Mouse (Mus musculus) embryonic facial prominence, embryonic 12.5 days (tissue): ENCODE measurements around the gene Csf3. TPM values are rescaled to one million over a fixed set of nuclear protein-coding genes. Genes with fewer than 3 reads are reported as not detected.
"Not testable (repeated sequence)": the region's sequence is repeated elsewhere in the genome, so short reads cannot be mapped to it uniquely, and the experiment has no call there.

ENCODE experiments used
- ATAC-seq: fragments of 200-750 bp; cut with Nextera tagmentation; 2 replicates; pipeline ENCODE4 v1.8.0; 2017; ENCODE audit not compliant: insufficient number of reproducible peaks, insufficient read depth, low FRiP score, low TSS enrichment
- H3K27ac ChIP-seq: fragments of 300-500 bp; sonication (generic); 2 replicates; pipeline ENCODE4 v1.5.1; 2016; ENCODE audit warnings: mild to moderate bottlenecking
- H3K27me3 ChIP-seq: fragments of 300-500 bp; sonication (generic); 2 replicates; pipeline ENCODE4 v1.6.1; 2016; ENCODE audit warnings: mild to moderate bottlenecking, moderate library complexity
- H3K36me3 ChIP-seq: fragments of 300-500 bp; sonication (generic); 2 replicates; pipeline ENCODE4 v1.6.1; 2016; ENCODE audit warnings: mild to moderate bottlenecking
- H3K4me1 ChIP-seq: fragments of 300-500 bp; sonication (generic); 2 replicates; pipeline ENCODE4 v1.6.1; 2016
- H3K4me2 ChIP-seq: fragments of 300-500 bp; sonication (generic); replicated peaks from 2 replicates; pipeline ENCODE4 v1.6.1; 2016; ENCODE audit warnings: mild to moderate bottlenecking, moderate library complexity
- H3K4me3 ChIP-seq: fragments of 300-500 bp; sonication (generic); 2 replicates; pipeline ENCODE4 v1.5.1; 2016; ENCODE audit warnings: mild to moderate bottlenecking
- H3K9ac ChIP-seq: fragments of 300-500 bp; sonication (generic); 2 replicates; pipeline ENCODE4 v1.6.1; 2016; ENCODE audit warnings: mild to moderate bottlenecking, moderate library complexity
- H3K9me3 ChIP-seq: fragments of 300-500 bp; sonication (generic); 2 replicates; pipeline ENCODE4 v1.6.1; 2016; ENCODE audit warnings: mild to moderate bottlenecking, moderate library complexity
- WGBS: fragments of 180-500 bp; shearing (Covaris S2); methylation state at CpG from one replicate; pipeline ENCODE4 v1.1.7; 2016; 5-methylcytosine and 5-hydroxymethylcytosine counted together
- polyA plus RNA-seq: library from polyadenylated mRNA; unstranded; fragments of >200 nt; fragmentation: Nextera tagmentation; extraction: Ambion mirVana; gene quantifications from 2 replicates; pipeline ENCODE4 v1.2.1, GENCODE M21; 2016

The Csf3 gene
- polyA plus RNA-seq, 1 experiment from 2014 or later = not detected

- ATAC-seq = not testable (repeated sequence)
- 85% methylated on average over 6 of the region's 6 CpGs for WGBS
These were observed 10.9 kb downstream of the Csf3 start for GRCm38 (mm10) chr11:98712009-98712408.

GRCm38 (mm10) chr11:98713703-98714102, 12.6 kb downstream of the Csf3 start:
- WGBS = 88% methylated on average over 12 of the region's 12 CpGs
- no peaks in the 10 kb centered on the region for H3K27me3 ChIP-seq
- H3K27ac ChIP-seq = no peak overlapping the region
- no peaks in the 10 kb centered on the region for H3K9me3 ChIP-seq
- peaks cover 70% of the 10 kb centered on the region for H3K36me3 ChIP-seq
- H3K4me3 ChIP-seq = no peak overlapping the region
- peaks cover 7% of the 10 kb centered on the region; the same call in 1 of the 2 replicates for H3K4me1 ChIP-seq
- H3K4me2 ChIP-seq = no peak overlapping the region
- no peak for ATAC-seq
- no peak overlapping the region for H3K9ac ChIP-seq

More at GRCm38 (mm10) chr11:98712009-98712408, 10.9 kb downstream of the Csf3 start:
- H3K4me3 ChIP-seq, H3K27ac ChIP-seq, H3K4me1 ChIP-seq, H3K9ac ChIP-seq, H3K9me3 ChIP-seq, H3K27me3 ChIP-seq, H3K4me2 ChIP-seq: not testable (repeated sequence)
- peaks cover 74% of the 10 kb centered on the region for H3K36me3 ChIP-seq

- H3K4me3 ChIP-seq = no peak overlapping the region
- no peak overlapping the region for H3K9ac ChIP-seq
- no peak for ATAC-seq
- H3K36me3 ChIP-seq = peaks cover 67% of the 10 kb centered on the region
- no peaks in the 10 kb centered on the region for H3K9me3 ChIP-seq
- H3K4me1 ChIP-seq = peaks cover 7% of the 10 kb centered on the region; the same call in 1 of the 2 replicates
- H3K27ac ChIP-seq = no peak overlapping the region
- WGBS = 92% methylated on average over 8 of the region's 9 CpGs
- no peak overlapping the region for H3K4me2 ChIP-seq
- no peaks in the 10 kb centered on the region for H3K27me3 ChIP-seq
These were observed 14.9 kb downstream of the Csf3 start for GRCm38 (mm10) chr11:98715946-98716345.

GRCm38 (mm10) chr11:98717904-98718303, 16.8 kb downstream of the Csf3 start:
- WGBS = 19% methylated on average over 13 of the region's 13 CpGs
- Histone ChIP-seq H3K36me3 (peaks cover 57% of the 10 kb centered on the region), H3K27me3 (no peaks in the 10 kb centered on the region), H3K9me3 (no peaks in the 10 kb centered on the region), H3K27ac (0 out of 2 replicates have a peak overlapping the region, but pooled peaks have one; percentile 0), H3K4me1 (peaks cover 7% of the 10 kb centered on the region; the same call in 1 of the 2 replicates), H3K4me3 (no peak overlapping the region), H3K9ac (no peak overlapping the region; the same call in 1 of the 2 replicates), H3K4me2 (no peak overlapping the region)
- no peak for ATAC-seq

GRCm38 (mm10) chr11:98720756-98721155, 19.7 kb downstream of the Csf3 start:
- H3K4me3 ChIP-seq = no peak overlapping the region
- no peak overlapping the region for H3K27ac ChIP-seq
- no peaks in the 10 kb centered on the region for H3K9me3 ChIP-seq
- H3K4me2 ChIP-seq = no peak overlapping the region
- no peak overlapping the region for H3K9ac ChIP-seq
- H3K4me1 ChIP-seq = peaks cover 7% of the 10 kb centered on the region; the same call in 1 of the 2 replicates
- WGBS = 79% methylated on average over 2 of the region's 2 CpGs
- no peaks in the 10 kb centered on the region for H3K27me3 ChIP-seq
- ATAC-seq = no peak
- H3K36me3 ChIP-seq = peaks cover 50% of the 10 kb centered on the region

GRCm38 (mm10) chr11:98721458-98722226, 20.6 kb downstream of the Csf3 start:
- peaks cover 49% of the 10 kb centered on the region for H3K36me3 ChIP-seq
- H3K4me1 ChIP-seq = peaks cover 7% of the 10 kb centered on the region; the same call in 1 of the 2 replicates
- 59% methylated on average over 24 of the region's 24 CpGs for WGBS
- no peaks in the 10 kb centered on the region for H3K9me3 ChIP-seq
- H3K4me3 ChIP-seq = no peak overlapping the region
- no peaks in the 10 kb centered on the region for H3K27me3 ChIP-seq
- no peak overlapping the region for H3K4me2 ChIP-seq
- no peak overlapping the region for H3K27ac ChIP-seq
- ATAC-seq = no peak
- H3K9ac ChIP-seq = no peak overlapping the region

- no peak overlapping the region for H3K4me3 ChIP-seq
- H3K27ac ChIP-seq = no peak overlapping the region
- WGBS = 80% methylated on average over 7 of the region's 7 CpGs
- H3K36me3 ChIP-seq = peaks cover 54% of the 10 kb centered on the region
- no peaks in the 10 kb centered on the region for H3K9me3 ChIP-seq
- ATAC-seq = no peak
- H3K9ac ChIP-seq = no peak overlapping the region
- H3K4me1 ChIP-seq = 0 out of 2 replicates have a peak, but pooled peaks cover 4% of the 10 kb centered on the region
- H3K27me3 ChIP-seq = no peaks in the 10 kb centered on the region
- no peak overlapping the region for H3K4me2 ChIP-seq
These were observed 22.0 kb downstream of the Csf3 start for GRCm38 (mm10) chr11:98723098-98723497.

- Histone ChIP-seq H3K4me1 (peaks cover 6% of the 10 kb centered on the region; the same call in 1 of the 2 replicates), H3K27me3 (no peaks in the 10 kb centered on the region), H3K4me3 (no peak overlapping the region), H3K27ac (no peak overlapping the region), H3K4me2 (no peak overlapping the region), H3K9me3 (no peaks in the 10 kb centered on the region), H3K36me3 (peaks cover 38% of the 10 kb centered on the region), H3K9ac (no peak overlapping the region)
- 93% methylated on average over 15 of the region's 15 CpGs for WGBS
- no peak for ATAC-seq
These were observed 25.0 kb downstream of the Csf3 start for GRCm38 (mm10) chr11:98725926-98726506.

- 0 out of 2 replicates have a peak, but pooled peaks have one; percentile 76 for ATAC-seq
- Histone ChIP-seq H3K4me2 (peak within 1 kb of the TSS; percentile 78), H3K4me3 (peak within 1 kb of the TSS; percentile 69), H3K27ac (peak within 1 kb of the TSS; percentile 55; the same call in 1 of the 2 replicates), H3K9me3 (no peaks in the 10 kb centered on the region), H3K27me3 (no peaks in the 10 kb centered on the region), H3K4me1 (peaks cover 6% of the 10 kb centered on the region; the same call in 1 of the 2 replicates), H3K36me3 (peaks cover 34% of the 10 kb centered on the region), H3K9ac (peak within 1 kb of the TSS; percentile 66)
- WGBS = under 1% methylated on average over 16 of the region's 16 CpGs
These were observed 28.1 kb downstream of the Csf3 start, which contains the start of gene Med24 for GRCm38 (mm10) chr11:98729119-98729588. Med24 (minus strand) TSS chr11:98729435.

GRCm38 (mm10) chr11:98730727-98731126, 29.7 kb downstream of the Csf3 start:
- H3K36me3 ChIP-seq = peaks cover 21% of the 10 kb centered on the region; the same call in 1 of the 2 replicates
- 0 out of 2 replicates have a peak overlapping the region, but pooled peaks have one; percentile 23 for H3K27ac ChIP-seq
- 66% methylated on average over 4 of the region's 4 CpGs for WGBS
- H3K9me3 ChIP-seq = no peaks in the 10 kb centered on the region
- no peak overlapping the region for H3K9ac ChIP-seq
- H3K4me3 ChIP-seq = no peak overlapping the region
- no peak overlapping the region for H3K4me2 ChIP-seq
- no peaks in the 10 kb centered on the region for H3K27me3 ChIP-seq
- peaks cover 6% of the 10 kb centered on the region; the same call in 1 of the 2 replicates for H3K4me1 ChIP-seq
- no peak for ATAC-seq

GRCm38 (mm10) chr11:98731134-98731533, 30.1 kb downstream of the Csf3 start:
- Histone ChIP-seq H3K27ac (0 out of 2 replicates have a peak overlapping the region, but pooled peaks have one; percentile 7), H3K4me3 (no peak overlapping the region), H3K4me2 (no peak overlapping the region), H3K27me3 (no peaks in the 10 kb centered on the region), H3K4me1 (peaks cover 6% of the 10 kb centered on the region; the same call in 1 of the 2 replicates), H3K36me3 (peaks cover 17% of the 10 kb centered on the region; the same call in 1 of the 2 replicates), H3K9ac (no peak overlapping the region), H3K9me3 (no peaks in the 10 kb centered on the region)
- no peak for ATAC-seq
- 56% methylated on average over 5 of the region's 5 CpGs for WGBS
